Mouse (Mus musculus) kidney, postnatal 0 days (tissue): ENCODE data around the gene Mettl23. TPM values are rescaled to one million over a fixed set of nuclear protein-coding genes. Genes with fewer than 3 reads are reported as not detected.
A peak's percentile ranks its signal among the peaks of the same experiment; 100 is the strongest.
"Not testable (repeated sequence)": the region's sequence is repeated elsewhere in the genome, so short reads cannot be mapped to it uniquely, and the experiment has no call there.

ENCODE experiments used
- ATAC-seq: fragments of 200-750 bp; cut with Nextera tagmentation; replicated peaks from 2 replicates; pipeline ENCODE4 v1.8.0; 2017; ENCODE audit warnings: low read depth, moderate number of reproducible peaks, moderate TSS enrichment, moderate library complexity; ENCODE audit not compliant: low FRiP score
- DNase-seq: peaks from one replicate; pipeline ENCODE4 v3.0.0-alpha.2; 2016; ENCODE audit warnings: low spot score
- H3K27ac ChIP-seq: fragments of 300-500 bp; sonication (generic); 2 replicates; pipeline ENCODE4 v1.5.1; 2014; ENCODE audit warnings: mild to moderate bottlenecking
- H3K27me3 ChIP-seq: fragments of 300-500 bp; sonication (generic); 2 replicates; pipeline ENCODE4 v1.6.1; 2014; ENCODE audit warnings: low read length, mixed read lengths; ENCODE audit not compliant: insufficient read depth
- H3K36me3 ChIP-seq: fragments of 300-500 bp; sonication (generic); 2 replicates; pipeline ENCODE4 v1.6.1; 2014; ENCODE audit warnings: low read length, mixed read lengths; ENCODE audit not compliant: insufficient read depth
- H3K4me1 ChIP-seq: fragments of 300-500 bp; sonication (generic); replicated peaks from 2 replicates; pipeline ENCODE4 v1.6.1; 2014; ENCODE audit warnings: antibody characterized with exemption, low read length, mixed read lengths; ENCODE audit not compliant: insufficient read depth
- H3K4me2 ChIP-seq: fragments of 300-500 bp; sonication (generic); 2 replicates; pipeline ENCODE4 v1.6.1; 2014; ENCODE audit warnings: mild to moderate bottlenecking, low read length, moderate library complexity, mixed read lengths
- H3K4me3 ChIP-seq: fragments of 300-500 bp; sonication (generic); replicated peaks from 2 replicates; pipeline ENCODE4 v1.5.1; 2014; ENCODE audit warnings: low read depth, low read length
- H3K9ac ChIP-seq: fragments of 300-500 bp; sonication (generic); 2 replicates; pipeline ENCODE4 v1.6.1; 2014; ENCODE audit warnings: low read depth, low read length
- H3K9me3 ChIP-seq: fragments of 300-500 bp; sonication (generic); replicated peaks from 2 replicates; pipeline ENCODE4 v1.6.1; 2016; ENCODE audit warnings: low read length, inconsistent platforms, mixed read lengths
- CTCF ChIP-seq: IDR thresholded peaks from 2 replicates; pipeline ENCODE4 v1.5.1; 2016; ENCODE audit warnings: antibody characterized with exemption, low read depth, mild to moderate bottlenecking, moderate library complexity
- WGBS: fragments of 180-500 bp; shearing (Covaris S2); extraction: QIAGEN DNeasy Blood & Tissue Kit; methylation state at CpG from one replicate; pipeline ENCODE4 v1.1.7; 2014; 5-methylcytosine and 5-hydroxymethylcytosine counted together
- polyA plus RNA-seq: library from polyadenylated mRNA; unstranded; fragments of >200 nt; fragmentation: Nextera tagmentation; extraction: Ambion mirVana; gene quantifications from 2 replicates; pipeline ENCODE4 v1.2.1, GENCODE M21; 2015

Mettl23 gene
- polyA plus RNA-seq, 1 experiment from 2014 or later = 71.5 TPM

- no peaks in the 10 kb centered on the region for H3K9me3 ChIP-seq
- no peaks in the 10 kb centered on the region for H3K36me3 ChIP-seq
- H3K9ac ChIP-seq = no peak overlapping the region
- DNase-seq (no peak), ATAC-seq (peak; percentile 38)
- H3K4me2 ChIP-seq = no peak overlapping the region
- no peak overlapping the region for H3K4me3 ChIP-seq
- 29% methylated on average over 8 of the region's 8 CpGs for WGBS
- H3K4me1 ChIP-seq = peaks cover 32% of the 10 kb centered on the region
- no peak for TF ChIP-seq CTCF
- no peak overlapping the region; the same call in 1 of the 2 replicates for H3K27ac ChIP-seq
- no peaks in the 10 kb centered on the region for H3K27me3 ChIP-seq
Measured at GRCm38 (mm10) chr11:116818722-116819121, 24.4 kb upstream of the Mettl23 start.

GRCm38 (mm10) chr11:116819932-116820593 is 23.0 kb upstream of the Mettl23 start:
- no peaks in the 10 kb centered on the region for H3K9me3 ChIP-seq
- WGBS = 82% methylated on average over 5 of the region's 5 CpGs
- no peaks in the 10 kb centered on the region for H3K27me3 ChIP-seq
- H3K9ac ChIP-seq = no peak overlapping the region
- H3K4me3 ChIP-seq = no peak overlapping the region
- no peak for TF ChIP-seq CTCF
- no peak overlapping the region for H3K27ac ChIP-seq
- H3K4me1 ChIP-seq = peaks cover 19% of the 10 kb centered on the region; the same call in 1 of the 2 replicates
- H3K4me2 ChIP-seq = no peak overlapping the region
- H3K36me3 ChIP-seq = no peaks in the 10 kb centered on the region
- ATAC-seq (no peak), DNase-seq (no peak)

GRCm38 (mm10) chr11:116821057-116821940 is 21.8 kb upstream of the Mettl23 start:
- ATAC-seq = no peak
- H3K9ac ChIP-seq = no peak overlapping the region
- WGBS = 65% methylated on average over 13 of the region's 13 CpGs
- H3K9me3 ChIP-seq = no peaks in the 10 kb centered on the region
- H3K27me3 ChIP-seq = no peaks in the 10 kb centered on the region
- no peak overlapping the region for H3K4me2 ChIP-seq
- no peak for TF ChIP-seq CTCF
- 0 out of 2 replicates have a peak, but pooled peaks cover 23% of the 10 kb centered on the region for H3K4me1 ChIP-seq
- H3K36me3 ChIP-seq = no peaks in the 10 kb centered on the region
- DNase-seq = peak; percentile 47
- H3K4me3 ChIP-seq = no peak overlapping the region
- H3K27ac ChIP-seq = 0 out of 2 replicates have a peak overlapping the region, but pooled peaks have one; percentile 19

- Histone ChIP-seq H3K27ac (no peak overlapping the region), H3K36me3 (no peaks in the 10 kb centered on the region), H3K4me1 (0 out of 2 replicates have a peak, but pooled peaks cover 24% of the 10 kb centered on the region), H3K27me3 (no peaks in the 10 kb centered on the region), H3K4me3 (no peak overlapping the region), H3K4me2 (no peak overlapping the region), H3K9me3 (no peaks in the 10 kb centered on the region), H3K9ac (no peak overlapping the region)
- 65% methylated on average over 10 of the region's 10 CpGs for WGBS
- TF ChIP-seq CTCF = no peak
- DNase-seq (no peak), ATAC-seq (no peak)
Measured at GRCm38 (mm10) chr11:116822215-116822614, 20.9 kb upstream of the Mettl23 start.

- 0 out of 2 replicates have a peak, but pooled peaks cover 23% of the 10 kb centered on the region for H3K4me1 ChIP-seq
- no peak overlapping the region for H3K4me3 ChIP-seq
- no peak overlapping the region for H3K9ac ChIP-seq
- 87% methylated on average over 10 of the region's 10 CpGs for WGBS
- no peak for ATAC-seq
- no peak overlapping the region for H3K27ac ChIP-seq
- DNase-seq = no peak
- no peak overlapping the region for H3K4me2 ChIP-seq
- no peak for TF ChIP-seq CTCF
- H3K36me3 ChIP-seq = no peaks in the 10 kb centered on the region
- no peaks in the 10 kb centered on the region for H3K9me3 ChIP-seq
- no peaks in the 10 kb centered on the region for H3K27me3 ChIP-seq
Measured at GRCm38 (mm10) chr11:116822626-116823025, 20.5 kb upstream of the Mettl23 start.

GRCm38 (mm10) chr11:116823255-116823654 is 19.8 kb upstream of the Mettl23 start:
- Histone ChIP-seq H3K36me3 (no peaks in the 10 kb centered on the region), H3K4me3 (no peak overlapping the region), H3K27ac (no peak overlapping the region), H3K27me3 (no peaks in the 10 kb centered on the region), H3K4me2 (no peak overlapping the region), H3K9ac (no peak overlapping the region), H3K9me3 (no peaks in the 10 kb centered on the region), H3K4me1 (peaks cover 22% of the 10 kb centered on the region; the same call in 1 of the 2 replicates)
- no peak for TF ChIP-seq CTCF
- WGBS = 100% methylated on average over 2 of the region's 2 CpGs
- DNase-seq (no peak), ATAC-seq (no peak)

- H3K9ac ChIP-seq, H3K4me2 ChIP-seq, DNase-seq, H3K27ac ChIP-seq, H3K4me3 ChIP-seq, ATAC-seq, H3K9me3 ChIP-seq, H3K27me3 ChIP-seq, H3K36me3 ChIP-seq: not testable (repeated sequence)
- 93% methylated on average over 9 of the region's 10 CpGs for WGBS
- H3K4me1 ChIP-seq = peaks cover 16% of the 10 kb centered on the region; the same call in 1 of the 2 replicates
Measured at GRCm38 (mm10) chr11:116823885-116824284, 19.2 kb upstream of the Mettl23 start.
